Mouse (Mus musculus) cerebellum, adult 18-20 months (tissue): ENCODE measurements around the gene Stat4.

Source experiments
- DNase-seq, 2 experiments: peaks; one replicate each; pipeline ENCODE4 v3.0.0; 2021

Stat4 gene

GRCm38 (mm10) chr1:51986848-51987247 is at the start of gene Stat4:
Gene Stat4 (plus strand): TSS chr1:51987148.
- no peak for DNase-seq

DNA sequence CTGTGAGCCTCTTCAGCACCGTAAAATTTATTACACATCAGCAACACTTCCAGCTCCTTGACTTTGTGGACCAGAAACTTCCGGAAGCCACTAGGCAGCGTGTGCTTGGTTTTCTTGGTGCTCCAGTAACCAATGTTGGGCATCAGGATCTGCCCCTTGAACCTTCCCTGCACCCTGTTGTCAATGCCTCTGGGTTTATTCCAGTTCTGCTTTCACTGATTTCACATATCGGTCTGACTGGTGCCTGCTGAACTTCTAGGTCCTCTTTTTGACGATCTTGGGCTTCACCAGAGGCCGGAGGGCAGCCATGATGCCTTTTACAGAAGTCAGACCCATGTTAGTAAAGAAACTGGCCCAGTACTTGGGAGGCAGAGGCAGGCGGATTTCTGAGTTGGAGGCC is 48.6 kb upstream of the Stat4 start:
- DNase-seq: no peak

GRCm38 (mm10) chr1:51944755-51945154 is 42.2 kb upstream of the Stat4 start:
- peak; percentile 38 to 47 for DNase-seq

DNA sequence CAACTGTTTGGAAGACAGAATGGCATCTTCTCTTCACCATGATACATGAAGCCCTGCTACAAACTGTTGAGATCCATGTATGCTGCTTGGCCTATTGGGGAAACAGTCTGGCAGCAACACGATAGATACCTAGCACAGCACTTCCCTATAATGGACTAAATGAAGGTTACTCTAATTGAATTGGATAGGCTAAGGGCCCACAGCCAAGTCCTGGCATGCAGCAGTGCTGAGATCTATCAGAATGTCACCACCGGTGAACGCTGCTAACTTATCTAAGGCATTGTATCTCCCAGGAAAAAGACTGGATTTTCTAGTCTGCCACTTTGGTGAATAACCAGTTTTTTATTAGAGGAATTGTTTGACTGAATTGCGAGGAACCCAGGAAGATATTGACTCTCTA is 39.8 kb upstream of the Stat4 start:
- DNase-seq: no peak

GRCm38 (mm10) chr1:51964647-51965046 is 22.3 kb upstream of the Stat4 start:
- no peak for DNase-seq

GRCm38 (mm10) chr1:51968994-51969393 is 18.0 kb upstream of the Stat4 start:
- peak; percentile 20 to 37 for DNase-seq

DNA sequence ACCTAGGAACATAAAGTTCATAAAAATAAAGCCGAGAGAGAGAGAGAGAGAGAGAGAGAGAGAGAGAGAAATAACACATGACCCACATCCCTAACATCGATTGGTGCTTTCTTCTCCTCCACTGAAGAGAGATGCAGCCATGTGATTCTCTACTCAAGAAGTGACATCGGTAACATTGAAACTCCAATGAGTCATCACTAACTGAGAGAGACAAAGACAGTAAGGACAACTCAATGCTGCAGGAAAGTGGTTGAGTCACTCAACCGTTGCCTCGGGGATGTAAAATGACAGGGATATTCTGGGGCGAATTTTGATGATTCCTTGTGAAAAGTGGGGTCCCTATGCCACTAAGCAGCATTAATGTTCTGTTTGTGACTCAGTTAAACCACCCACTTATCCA is 16.8 kb upstream of the Stat4 start:
- no peak for DNase-seq

DNA sequence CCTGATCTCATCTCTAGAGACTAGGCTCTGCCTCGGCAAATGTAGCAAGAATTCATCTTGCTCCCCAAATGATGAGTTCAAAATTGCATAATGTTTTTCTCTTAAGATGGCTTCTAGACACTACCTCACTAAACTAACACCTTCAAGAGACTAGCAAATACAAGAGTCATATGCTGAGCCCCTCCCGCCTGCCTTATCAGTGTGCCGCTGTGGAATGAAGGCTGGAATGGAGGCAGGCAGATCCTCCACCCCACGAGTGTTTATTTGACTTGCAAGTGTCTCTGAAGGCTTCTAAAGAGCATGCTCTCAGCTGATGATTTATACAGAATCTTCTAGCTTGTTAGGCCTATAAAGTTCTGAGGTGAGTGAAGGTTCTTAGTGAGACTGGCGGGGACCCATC is 11.4 kb upstream of the Stat4 start:
- DNase-seq: no peak

DNA sequence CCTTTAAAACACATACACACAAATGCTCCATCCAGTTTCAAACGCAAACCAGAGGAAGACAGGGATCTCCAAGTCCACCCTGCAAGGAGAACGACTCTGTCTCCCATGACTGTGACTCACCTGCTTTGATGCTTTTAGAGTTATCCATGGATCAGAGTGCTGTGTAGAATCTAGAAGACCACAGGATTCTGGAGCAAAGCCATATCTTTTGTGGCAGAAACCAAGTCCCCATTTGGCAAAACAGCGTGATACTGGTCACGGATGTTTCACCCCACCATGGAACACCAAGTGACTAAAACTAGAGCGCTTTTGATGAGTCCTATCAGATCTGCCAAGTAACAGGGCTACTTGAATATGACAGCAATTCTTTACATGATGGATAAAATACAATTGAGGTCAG is 7.9 kb upstream of the Stat4 start:
- peak; percentile 47 to 56 for DNase-seq

- no peak for DNase-seq
Observed at GRCm38 (mm10) chr1:51991983-51992609, 5.1 kb downstream of the Stat4 start.

- no peak for DNase-seq
Observed at GRCm38 (mm10) chr1:51996056-51996455, 9.1 kb downstream of the Stat4 start.

DNA sequence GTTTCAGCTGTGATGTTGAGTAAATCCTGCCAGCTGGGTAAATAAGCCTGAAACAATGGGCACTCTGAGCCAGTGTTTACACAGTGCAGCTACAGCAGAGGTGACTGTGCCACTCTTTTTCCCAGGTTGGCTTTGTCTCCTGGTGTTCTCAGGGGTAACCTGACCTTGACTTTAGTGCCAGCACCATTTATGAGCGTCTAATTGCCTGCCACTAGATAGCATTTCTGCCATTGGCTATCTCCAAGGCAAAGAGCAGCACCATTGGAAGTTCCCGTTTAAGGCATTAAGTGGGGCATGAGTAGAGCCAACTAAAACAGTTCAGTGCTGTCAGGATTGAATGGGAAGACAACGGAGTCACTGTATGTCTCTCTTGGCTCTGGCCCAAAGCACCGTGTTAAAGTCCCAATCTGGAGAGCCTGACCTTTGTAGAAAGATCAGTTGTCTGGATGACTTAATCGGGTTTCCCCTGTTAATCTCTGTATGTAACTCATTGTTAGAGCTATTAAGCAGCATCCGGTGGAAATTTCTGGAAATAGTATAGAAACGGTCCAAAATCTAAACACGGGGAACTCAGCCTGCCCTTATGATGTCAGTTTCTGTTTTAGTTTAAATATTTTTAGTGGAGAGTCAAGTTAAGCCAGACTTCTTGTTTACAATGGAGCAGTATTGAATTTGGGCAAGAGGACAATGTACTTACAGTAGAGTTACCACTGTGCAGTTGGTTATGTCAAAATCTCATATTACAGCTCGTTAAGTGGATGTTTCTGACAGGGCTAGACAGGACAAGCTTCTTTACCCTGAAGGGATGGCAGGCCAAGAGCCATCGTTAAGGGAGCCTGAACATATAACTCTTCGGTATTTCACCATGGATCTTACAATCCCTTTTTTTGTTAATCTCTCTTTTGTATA is 10.1 kb downstream of the Stat4 start:
- DNase-seq: no peak

DNA sequence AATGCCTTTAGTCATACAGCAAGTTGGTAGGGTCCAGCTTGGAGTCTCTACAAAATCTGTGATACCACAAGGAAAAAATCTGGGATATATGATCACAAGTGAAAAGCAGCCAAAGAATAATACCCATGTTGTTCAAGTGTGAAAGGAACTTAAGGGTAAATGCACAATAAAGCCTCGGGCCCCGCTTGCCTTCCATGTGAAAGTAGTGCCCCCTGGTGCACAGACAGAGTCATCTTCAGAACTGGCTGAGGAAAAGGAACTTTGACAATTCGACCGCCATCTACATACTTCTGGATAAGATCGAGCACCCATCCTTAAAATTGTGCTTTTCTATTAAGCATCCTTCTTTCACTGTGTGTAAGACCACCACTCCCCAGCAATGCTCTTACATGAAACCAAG is 11.6 kb downstream of the Stat4 start:
- DNase-seq: peak; percentile 36 to 43

GRCm38 (mm10) chr1:52004096-52004495 is 17.1 kb downstream of the Stat4 start:
- DNase-seq: peak; percentile 56 to 59

- DNase-seq: no peak
Observed at GRCm38 (mm10) chr1:52008443-52008842, 21.5 kb downstream of the Stat4 start.

- DNase-seq: no peak
Observed at GRCm38 (mm10) chr1:52008947-52009346, 22.0 kb downstream of the Stat4 start.

GRCm38 (mm10) chr1:52010741-52011140 is 23.8 kb downstream of the Stat4 start:
- DNase-seq: no peak

DNA sequence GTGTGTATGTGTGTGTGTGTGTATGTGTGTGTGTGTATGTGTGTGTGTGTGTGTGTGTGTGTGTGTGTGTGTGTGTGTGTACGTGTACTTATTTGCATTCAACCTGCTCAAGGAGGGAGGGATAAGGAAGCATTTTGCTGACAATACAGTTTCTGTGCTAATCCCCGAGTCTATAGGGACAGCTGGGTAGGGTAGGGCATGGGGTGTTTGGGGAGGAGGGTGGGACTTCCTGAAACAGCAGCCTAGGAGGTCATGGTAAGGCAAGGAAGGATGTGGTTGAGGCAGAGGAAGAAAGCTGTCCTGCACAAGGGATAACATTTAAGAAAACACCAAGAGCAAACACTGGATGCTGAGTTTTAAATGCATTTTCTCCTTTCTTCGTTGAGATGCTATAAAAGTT is 24.3 kb downstream of the Stat4 start:
- DNase-seq: no peak

- no peak for DNase-seq
Observed at GRCm38 (mm10) chr1:52012231-52012630, 25.3 kb downstream of the Stat4 start.

DNA sequence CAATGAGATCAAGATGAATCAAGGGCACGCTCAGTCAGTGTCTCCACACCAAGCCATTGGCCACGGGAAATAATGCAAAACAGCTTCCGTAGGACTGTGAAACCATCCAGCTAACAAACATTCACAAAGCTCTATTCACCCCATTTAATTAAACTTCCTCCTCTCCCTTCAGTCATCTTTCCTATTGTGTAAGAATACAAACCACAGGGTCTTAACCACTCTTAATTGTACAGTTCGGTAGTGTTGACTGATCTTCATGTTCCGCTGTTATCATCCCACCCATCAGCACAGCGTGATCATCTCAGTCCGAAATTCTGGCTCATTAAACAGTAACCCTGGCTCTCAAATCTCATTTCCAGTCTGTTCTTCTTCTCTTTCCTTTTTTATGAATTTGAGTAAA is 25.8 kb downstream of the Stat4 start:
- no peak for DNase-seq

DNA sequence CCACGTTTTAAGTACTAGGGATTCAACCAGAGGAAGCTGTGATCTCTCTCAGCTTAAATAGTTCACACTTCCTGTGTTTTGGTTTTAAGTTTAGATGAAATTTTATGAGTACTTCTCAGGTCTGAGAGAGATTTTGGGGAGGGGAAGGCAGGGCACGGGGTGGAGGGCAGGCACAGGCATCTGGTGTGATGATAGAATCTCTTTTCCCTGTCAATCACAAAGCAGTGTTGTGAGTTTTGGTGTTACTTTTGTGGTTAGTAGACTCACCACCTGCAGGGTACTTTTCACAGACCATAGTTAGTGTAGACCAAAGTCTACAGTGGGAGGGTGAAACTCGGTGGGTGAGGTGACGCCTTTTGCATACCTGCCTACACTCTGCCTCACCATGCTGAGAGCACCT is 32.7 kb downstream of the Stat4 start:
- no peak for DNase-seq

GRCm38 (mm10) chr1:52021936-52022725 is 35.2 kb downstream of the Stat4 start:
- DNase-seq: no peak

DNA sequence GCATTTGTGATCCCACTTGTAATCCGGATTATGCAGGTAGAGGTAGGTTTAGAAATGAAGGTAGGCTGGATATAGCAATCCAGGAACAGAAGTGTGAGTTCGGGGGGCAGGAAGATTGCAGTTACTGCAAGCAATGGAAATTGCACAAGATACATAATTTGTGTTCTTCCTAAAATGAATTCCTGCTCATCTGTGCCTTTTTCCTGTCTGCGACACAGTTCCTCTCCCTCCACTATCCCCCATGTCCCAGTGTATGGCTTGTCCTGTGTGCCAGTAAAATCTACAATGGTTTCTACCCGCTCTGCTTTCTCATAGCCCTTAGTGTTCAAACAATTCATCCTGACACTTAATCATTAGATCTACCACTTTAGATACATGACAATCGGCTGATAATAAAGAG is 41.7 kb downstream of the Stat4 start:
- DNase-seq: no peak
